Mouse (Mus musculus) forebrain, embryonic 15.5 days (tissue): Measurements from ENCODE around the gene Car1. TPM values are rescaled to one million over a fixed set of nuclear protein-coding genes. Genes with fewer than 3 reads are reported as not detected.
A peak's percentile ranks its signal among the peaks of the same experiment; 100 is the strongest.
"Not testable (repeated sequence)": the region's sequence is repeated elsewhere in the genome, so short reads cannot be mapped to it uniquely, and the experiment has no call there.

Experiments
- ATAC-seq: fragments of 200-750 bp; cut with Nextera tagmentation; replicated peaks from 2 replicates; pipeline ENCODE4 v1.8.0; 2017; ENCODE audit warnings: mild to moderate bottlenecking, moderate TSS enrichment, moderate library complexity
- H3K27ac ChIP-seq: fragments of 300-500 bp; sonication (generic); replicated peaks from 2 replicates; pipeline ENCODE4 v1.5.1; 2015; ENCODE audit warnings: mild to moderate bottlenecking, inconsistent platforms
- H3K27me3 ChIP-seq: fragments of 300-500 bp; sonication (generic); 2 replicates; pipeline ENCODE4 v1.6.1; 2015; ENCODE audit warnings: inconsistent platforms
- H3K36me3 ChIP-seq: fragments of 300-500 bp; sonication (generic); 2 replicates; pipeline ENCODE4 v1.6.1; 2015; ENCODE audit warnings: mild to moderate bottlenecking, inconsistent platforms
- H3K4me1 ChIP-seq: fragments of 300-500 bp; sonication (generic); 2 replicates; pipeline ENCODE4 v1.6.1; 2015; ENCODE audit warnings: inconsistent platforms
- H3K4me2 ChIP-seq: fragments of 300-500 bp; sonication (generic); replicated peaks from 2 replicates; pipeline ENCODE4 v1.6.1; 2015; ENCODE audit warnings: mild to moderate bottlenecking, inconsistent platforms
- H3K4me3 ChIP-seq: fragments of 300-500 bp; sonication (generic); 2 replicates; pipeline ENCODE4 v1.5.1; 2015; ENCODE audit warnings: mild to moderate bottlenecking, inconsistent platforms
- H3K9ac ChIP-seq: fragments of 300-500 bp; sonication (generic); replicated peaks from 2 replicates; pipeline ENCODE4 v1.6.1; 2015; ENCODE audit warnings: mild to moderate bottlenecking, inconsistent platforms
- H3K9me3 ChIP-seq: fragments of 300-500 bp; sonication (generic); 2 replicates; pipeline ENCODE4 v1.6.1; 2016; ENCODE audit warnings: inconsistent platforms
- WGBS: fragments of 180-500 bp; shearing (Covaris S2); methylation state at CpG from one replicate; pipeline ENCODE4 v1.1.7; 2015; ENCODE audit warnings: mixed read lengths; 5-methylcytosine and 5-hydroxymethylcytosine counted together
- polyA plus RNA-seq: library from polyadenylated mRNA; unstranded; fragments of >200 nt; fragmentation: Nextera tagmentation; extraction: Ambion mirVana; gene quantifications from 2 replicates; pipeline ENCODE4 v1.2.1, GENCODE M21; 2015

The Car1 gene
- polyA plus RNA-seq: not detected in 2 replicates

DNA sequence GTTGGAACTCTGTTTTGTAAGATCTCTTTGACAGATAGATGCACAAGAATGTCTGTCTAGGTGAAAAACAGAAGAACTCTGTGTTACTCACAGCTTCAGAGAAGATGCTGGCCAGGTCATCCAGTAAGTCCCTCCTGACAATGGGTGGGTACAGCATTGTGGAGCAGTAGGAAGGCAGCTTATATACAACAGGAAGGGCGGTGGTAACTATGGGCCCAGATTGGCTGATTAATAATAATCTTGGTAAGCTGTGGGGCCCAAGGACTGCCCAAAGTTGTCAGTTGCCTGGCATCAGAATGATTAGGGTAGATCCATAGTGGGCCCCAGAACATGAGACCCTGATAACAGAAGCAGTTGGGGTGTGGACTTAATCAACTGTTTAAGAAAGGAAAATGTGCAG is at the start of gene Car1:
Car1 (minus strand) TSS at position 158 of the 400 bp plus-strand sequence.
- Histone ChIP-seq H3K9ac (no peak within 1 kb of the TSS), H3K4me1 (no peaks in the 10 kb centered on the region), H3K4me2 (no peak within 1 kb of the TSS), H3K9me3 (no peaks in the 10 kb centered on the region), H3K27me3 (no peaks in the 10 kb centered on the region), H3K27ac (no peak within 1 kb of the TSS), H3K36me3 (no peaks in the 10 kb centered on the region), H3K4me3 (no peak within 1 kb of the TSS)
- 95% methylated on average over 1 of the region's 1 CpGs for WGBS
- no peak for ATAC-seq

DNA sequence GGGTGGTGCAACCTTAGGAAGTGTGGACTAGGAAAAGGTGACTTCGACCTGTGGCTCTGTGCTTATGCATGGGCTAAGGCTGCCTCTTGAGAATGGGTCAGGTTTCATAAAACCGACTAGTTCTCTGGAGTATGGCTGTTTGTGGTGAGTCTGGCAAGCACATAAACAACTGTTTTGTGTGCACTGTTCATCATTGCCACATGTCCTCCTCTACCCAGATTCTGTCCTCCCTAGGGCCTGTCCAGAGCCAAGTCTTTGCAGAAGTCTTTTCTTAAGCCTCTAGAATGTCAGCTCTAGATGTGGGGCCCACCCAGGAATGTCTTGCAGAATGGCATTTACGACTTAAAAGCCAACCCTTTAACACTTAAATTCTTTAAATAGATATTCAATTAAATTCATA is 49.7 kb upstream of the Car1 start:
- Histone ChIP-seq H3K4me1 (peaks cover 7% of the 10 kb centered on the region), H3K9me3 (no peaks in the 10 kb centered on the region), H3K27me3 (no peaks in the 10 kb centered on the region), H3K27ac (no peak overlapping the region), H3K36me3 (no peaks in the 10 kb centered on the region), H3K9ac (no peak overlapping the region), H3K4me2 (no peak overlapping the region), H3K4me3 (no peak overlapping the region)
- ATAC-seq: no peak
- 87% methylated on average over 3 of the region's 3 CpGs for WGBS

DNA sequence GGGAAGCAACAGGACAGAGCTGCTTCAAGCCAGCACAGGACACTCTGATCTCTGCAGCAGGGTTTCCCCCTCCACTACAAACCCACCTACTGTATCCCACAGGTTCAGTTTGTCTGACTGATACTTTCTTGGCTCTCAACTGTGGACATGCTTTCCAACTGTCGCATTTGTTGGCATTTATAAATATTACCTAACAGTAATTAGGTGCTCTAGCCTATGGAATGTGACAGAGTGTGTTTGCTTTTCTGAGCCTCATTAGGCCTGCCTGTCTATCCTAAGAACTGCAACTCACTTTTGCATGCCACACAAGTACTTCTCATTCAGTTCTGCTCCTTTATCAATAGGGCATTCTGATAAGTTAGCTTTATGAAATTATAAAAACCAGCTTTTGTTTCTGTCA is 46.3 kb upstream of the Car1 start:
- H3K27ac ChIP-seq: no peak overlapping the region
- ATAC-seq: peak; percentile 72; the same call in 1 of the 2 replicates

DNA sequence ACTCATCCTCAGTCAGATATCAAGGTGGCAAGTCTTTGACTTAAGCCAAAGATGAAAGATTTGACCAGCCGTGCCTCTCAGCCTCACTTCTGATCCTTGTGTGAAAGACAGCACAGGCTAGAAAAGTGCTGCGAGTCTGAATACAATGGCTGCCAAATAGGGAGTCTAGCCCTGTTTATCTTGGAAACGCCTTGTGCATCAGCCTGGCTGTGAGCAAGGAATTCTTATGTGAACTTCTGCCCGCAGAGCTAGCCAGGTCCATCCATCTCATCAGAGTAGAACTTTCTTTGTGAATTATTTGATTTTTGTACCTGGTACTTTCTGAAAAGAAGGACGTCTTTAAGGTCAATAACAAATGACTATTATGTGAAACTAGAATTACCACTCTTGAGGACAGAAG is 45.8 kb upstream of the Car1 start:
- no peak overlapping the region for H3K9ac ChIP-seq
- no peaks in the 10 kb centered on the region for H3K4me1 ChIP-seq
- H3K4me3 ChIP-seq: no peak overlapping the region
- no peaks in the 10 kb centered on the region for H3K27me3 ChIP-seq
- 68% methylated on average over 5 of the region's 5 CpGs for WGBS
- no peaks in the 10 kb centered on the region for H3K9me3 ChIP-seq
- H3K36me3 ChIP-seq: no peaks in the 10 kb centered on the region
- no peak for ATAC-seq
- H3K27ac ChIP-seq: no peak overlapping the region
- H3K4me2 ChIP-seq: no peak overlapping the region

More for the DNA sequence above, 46.3 kb upstream of the Car1 start:
- no peak overlapping the region for H3K9ac ChIP-seq
- no peaks in the 10 kb centered on the region for H3K36me3 ChIP-seq
- H3K4me1 ChIP-seq: no peaks in the 10 kb centered on the region
- no peaks in the 10 kb centered on the region for H3K27me3 ChIP-seq
- 49% methylated on average over 1 of the region's 1 CpGs for WGBS
- no peak overlapping the region for H3K4me3 ChIP-seq
- H3K9me3 ChIP-seq: no peaks in the 10 kb centered on the region
- H3K4me2 ChIP-seq: no peak overlapping the region

DNA sequence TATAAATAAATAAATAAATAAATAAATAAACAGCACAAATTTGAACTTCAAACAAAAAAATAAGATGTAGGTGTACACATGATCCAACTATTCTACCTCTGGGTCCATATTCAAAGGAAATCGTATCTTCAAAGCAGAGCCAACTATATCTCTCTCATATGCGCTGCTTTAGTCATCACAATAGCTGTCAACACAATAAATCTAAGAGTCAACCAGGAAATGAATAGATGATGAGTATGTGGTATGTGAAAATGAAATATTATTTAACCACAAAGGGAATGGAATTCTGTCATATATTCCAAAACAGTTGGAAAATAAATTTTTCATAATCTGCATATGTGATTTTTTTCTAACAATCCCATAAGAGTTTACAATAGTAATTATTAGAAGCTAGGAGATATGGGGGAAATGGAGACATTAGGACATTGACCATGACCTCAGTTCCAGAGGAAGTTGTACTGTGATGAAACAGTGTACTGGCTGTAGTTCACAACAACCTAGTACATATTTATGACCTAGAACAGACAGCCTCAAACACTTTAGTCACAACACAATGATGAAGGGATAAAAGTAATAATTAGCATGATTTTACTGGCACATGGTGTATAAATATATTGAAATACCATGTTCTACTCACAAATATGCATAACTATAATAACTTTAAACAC is 40.6 kb upstream of the Car1 start:
- H3K36me3 ChIP-seq: no peaks in the 10 kb centered on the region
- no peaks in the 10 kb centered on the region for H3K27me3 ChIP-seq
- no peak overlapping the region for H3K4me2 ChIP-seq
- no peak overlapping the region for H3K4me3 ChIP-seq
- WGBS: 92% methylated on average over 2 of the region's 2 CpGs
- no peak for ATAC-seq
- H3K4me1 ChIP-seq: no peaks in the 10 kb centered on the region
- no peak overlapping the region for H3K9ac ChIP-seq
- no peaks in the 10 kb centered on the region for H3K9me3 ChIP-seq
- no peak overlapping the region for H3K27ac ChIP-seq

DNA sequence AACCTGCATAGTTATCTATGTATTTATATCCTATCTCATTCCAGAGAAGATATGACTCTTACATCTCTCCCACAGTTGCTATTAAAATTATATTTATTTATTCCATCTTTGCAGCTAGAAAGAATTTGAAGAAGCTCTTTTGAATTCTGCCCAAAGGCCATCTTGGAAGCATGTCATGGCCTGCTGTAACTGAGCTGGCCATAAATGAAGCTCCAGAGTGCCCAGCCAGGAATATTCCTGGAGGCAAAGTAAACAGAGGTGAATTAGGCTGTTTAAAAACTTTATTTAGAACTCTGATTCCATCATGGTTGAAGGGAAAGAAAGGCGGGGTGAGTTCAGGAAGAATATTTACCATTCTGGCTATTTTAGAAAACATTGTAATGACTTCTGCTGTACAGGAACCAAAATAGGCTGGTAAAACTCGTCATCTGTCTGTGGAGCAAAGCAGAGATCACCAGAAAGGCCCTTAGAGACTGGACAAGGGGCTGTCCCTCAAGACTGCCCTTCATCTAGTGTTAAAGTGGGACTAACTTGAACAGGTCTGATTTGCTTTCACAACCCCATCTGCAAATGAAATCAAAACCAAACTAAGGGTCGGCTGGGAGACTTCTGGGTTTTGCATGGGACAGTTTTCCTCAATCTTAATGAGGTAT is 31.4 kb upstream of the Car1 start:
- H3K9me3 ChIP-seq: no peaks in the 10 kb centered on the region
- no peaks in the 10 kb centered on the region for H3K27me3 ChIP-seq
- H3K4me1 ChIP-seq: no peaks in the 10 kb centered on the region
- H3K36me3 ChIP-seq: no peaks in the 10 kb centered on the region
- H3K4me3 ChIP-seq: no peak overlapping the region
- no peak for ATAC-seq
- WGBS: 80% methylated on average over 3 of the region's 3 CpGs
- no peak overlapping the region for H3K4me2 ChIP-seq
- H3K27ac ChIP-seq: no peak overlapping the region
- no peak overlapping the region for H3K9ac ChIP-seq

DNA sequence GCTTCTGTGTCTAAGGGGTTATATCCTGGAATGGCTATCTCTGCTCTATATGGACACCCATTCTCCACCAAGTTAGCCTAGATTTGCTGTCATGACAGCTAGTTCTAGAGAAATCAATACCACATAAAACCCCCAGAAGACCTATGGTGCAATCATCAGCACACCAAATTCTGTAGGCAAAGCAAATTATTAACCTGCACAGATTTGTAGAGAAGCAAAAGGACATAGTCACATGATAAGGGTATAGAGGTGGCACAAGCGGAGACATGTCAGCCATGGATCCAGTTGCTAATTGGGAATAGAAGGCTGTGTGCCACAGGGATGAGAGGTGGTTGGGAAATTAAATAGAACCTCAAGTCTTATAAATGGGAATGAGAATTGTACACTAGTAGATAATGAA is 30.8 kb upstream of the Car1 start:
- 90% methylated on average over 1 of the region's 1 CpGs for WGBS
- Histone ChIP-seq H3K4me1 (no peaks in the 10 kb centered on the region), H3K27ac (no peak overlapping the region), H3K9me3 (no peaks in the 10 kb centered on the region), H3K4me2 (no peak overlapping the region), H3K9ac (no peak overlapping the region), H3K36me3 (no peaks in the 10 kb centered on the region), H3K27me3 (no peaks in the 10 kb centered on the region), H3K4me3 (no peak overlapping the region)
- no peak for ATAC-seq

DNA sequence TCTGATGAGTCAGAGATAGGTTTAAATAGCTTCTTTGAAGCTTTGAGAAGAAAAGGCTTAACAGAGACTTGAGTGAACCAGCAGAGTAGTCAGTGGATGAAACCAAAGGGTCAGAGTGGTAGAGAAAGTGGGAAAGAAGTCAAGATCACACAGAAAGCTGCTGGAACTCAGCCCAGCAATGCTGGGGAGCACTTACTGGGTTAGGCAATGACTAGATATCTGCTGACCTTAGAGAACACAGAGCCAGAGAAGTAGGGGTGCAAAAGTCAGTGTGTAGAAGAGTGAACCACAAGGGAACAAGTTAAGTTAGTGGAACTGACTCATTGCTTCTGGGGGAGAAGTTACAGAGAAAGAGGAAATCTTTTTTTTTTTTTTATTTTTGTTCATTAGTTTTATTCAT is 24.6 kb upstream of the Car1 start:
- no peaks in the 10 kb centered on the region for H3K4me1 ChIP-seq
- H3K4me3 ChIP-seq: no peak overlapping the region
- H3K4me2 ChIP-seq: no peak overlapping the region
- no peaks in the 10 kb centered on the region for H3K9me3 ChIP-seq
- H3K27ac ChIP-seq: no peak overlapping the region
- no peaks in the 10 kb centered on the region for H3K27me3 ChIP-seq
- no peak overlapping the region for H3K9ac ChIP-seq
- H3K36me3 ChIP-seq: no peaks in the 10 kb centered on the region
- no peak for ATAC-seq

DNA sequence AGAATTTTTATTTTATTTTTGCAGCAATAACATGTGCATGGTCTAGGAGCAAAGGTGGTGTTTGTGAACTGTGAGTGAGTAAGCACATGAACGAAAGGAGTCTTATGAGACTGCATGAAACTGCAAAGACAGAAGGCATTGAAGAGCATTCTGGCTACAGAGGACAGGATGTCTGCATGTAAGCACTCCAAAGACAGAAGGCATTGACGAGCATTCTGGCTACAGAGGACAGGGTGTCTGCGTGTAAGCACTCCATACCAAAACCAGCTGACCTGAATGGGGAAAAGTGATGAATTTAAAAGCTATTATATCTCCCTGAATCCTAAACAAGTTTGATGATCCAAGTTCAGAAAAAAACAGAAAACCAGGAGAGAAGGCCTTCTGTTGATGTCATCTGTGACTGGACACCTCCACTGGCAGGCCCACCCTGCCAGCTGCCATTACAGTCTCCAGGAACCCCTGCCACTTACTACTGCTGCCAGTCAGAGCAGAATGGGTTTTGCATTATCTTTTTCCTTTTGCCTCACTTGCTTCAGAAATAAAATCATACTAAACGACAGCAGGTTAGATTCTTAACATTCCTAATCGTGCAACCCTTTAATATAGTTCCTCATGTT is 23.2 kb upstream of the Car1 start:
- no peak overlapping the region for H3K4me3 ChIP-seq
- H3K9ac ChIP-seq: no peak overlapping the region
- 82% methylated on average over 5 of the region's 5 CpGs for WGBS

DNA sequence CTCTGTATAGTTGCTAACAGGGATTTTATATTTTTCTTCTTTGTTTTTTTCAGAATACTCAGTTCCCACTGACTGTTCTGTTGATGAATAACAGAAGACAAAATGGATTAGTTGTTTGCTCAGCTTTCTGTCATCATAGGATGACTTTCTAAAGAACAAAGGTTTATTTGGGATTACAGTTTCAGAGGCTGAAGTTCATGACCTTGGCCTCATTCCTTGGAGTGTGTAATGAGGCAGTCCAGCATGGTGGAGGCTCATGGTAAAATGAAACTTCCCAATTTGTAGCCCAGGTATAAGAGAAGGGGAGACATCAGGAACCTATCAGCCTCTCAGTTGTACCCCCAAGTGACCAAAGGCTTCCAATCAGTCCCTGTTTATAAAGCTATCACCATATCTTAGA is 20.7 kb upstream of the Car1 start:
- H3K27ac ChIP-seq: no peak overlapping the region
- ATAC-seq: no peak

More for the DNA sequence above, 23.2 kb upstream of the Car1 start:
- no peak for ATAC-seq
- Histone ChIP-seq H3K4me2 (no peak overlapping the region), H3K27me3 (no peaks in the 10 kb centered on the region), H3K27ac (no peak overlapping the region), H3K4me1 (no peaks in the 10 kb centered on the region), H3K36me3 (no peaks in the 10 kb centered on the region), H3K9me3 (no peaks in the 10 kb centered on the region)

DNA sequence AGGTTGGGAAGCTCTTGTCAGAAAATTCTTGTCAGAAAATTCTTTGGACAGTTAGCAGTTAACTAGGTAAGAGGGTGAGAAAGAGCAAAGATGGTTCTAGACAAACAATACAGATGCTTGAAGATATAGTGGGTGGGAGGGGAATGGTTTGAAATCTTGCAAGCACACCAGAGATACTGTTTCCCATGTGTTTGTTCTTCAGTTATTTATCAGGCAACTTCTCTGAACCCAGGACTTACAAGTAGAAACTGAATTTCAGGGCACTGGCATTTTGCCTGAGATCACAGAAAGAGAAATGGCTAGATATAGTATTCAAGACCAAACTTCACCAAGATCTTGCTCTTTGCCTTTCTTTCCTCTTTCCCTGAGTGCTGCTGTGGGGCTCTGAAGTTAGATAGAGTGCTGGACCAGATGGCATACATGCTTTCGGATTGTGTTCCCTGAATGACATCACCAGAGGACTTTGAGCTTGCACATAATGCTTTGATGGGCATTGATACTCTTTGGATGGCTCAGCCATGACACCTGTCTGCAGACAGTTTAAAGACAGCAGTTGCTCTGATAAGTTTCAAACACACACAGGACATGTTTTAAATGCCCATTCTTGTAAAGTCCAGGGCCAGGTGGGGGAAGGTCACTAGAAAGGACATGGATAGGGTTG is 11.8 kb upstream of the Car1 start:
- Histone ChIP-seq H3K4me1 (no peaks in the 10 kb centered on the region), H3K27ac (no peak overlapping the region), H3K4me2 (no peak overlapping the region), H3K4me3 (no peak overlapping the region), H3K9me3 (no peaks in the 10 kb centered on the region), H3K36me3 (no peaks in the 10 kb centered on the region), H3K9ac (no peak overlapping the region), H3K27me3 (no peaks in the 10 kb centered on the region)
- ATAC-seq: no peak
- WGBS: 78% methylated on average over 1 of the region's 1 CpGs

More for the DNA sequence above, 20.7 kb upstream of the Car1 start:
- no peak overlapping the region for H3K4me2 ChIP-seq
- no peak overlapping the region for H3K4me3 ChIP-seq
- no peaks in the 10 kb centered on the region for H3K9me3 ChIP-seq
- no peaks in the 10 kb centered on the region for H3K4me1 ChIP-seq
- no peaks in the 10 kb centered on the region for H3K27me3 ChIP-seq
- no peaks in the 10 kb centered on the region for H3K36me3 ChIP-seq
- H3K9ac ChIP-seq: no peak overlapping the region

DNA sequence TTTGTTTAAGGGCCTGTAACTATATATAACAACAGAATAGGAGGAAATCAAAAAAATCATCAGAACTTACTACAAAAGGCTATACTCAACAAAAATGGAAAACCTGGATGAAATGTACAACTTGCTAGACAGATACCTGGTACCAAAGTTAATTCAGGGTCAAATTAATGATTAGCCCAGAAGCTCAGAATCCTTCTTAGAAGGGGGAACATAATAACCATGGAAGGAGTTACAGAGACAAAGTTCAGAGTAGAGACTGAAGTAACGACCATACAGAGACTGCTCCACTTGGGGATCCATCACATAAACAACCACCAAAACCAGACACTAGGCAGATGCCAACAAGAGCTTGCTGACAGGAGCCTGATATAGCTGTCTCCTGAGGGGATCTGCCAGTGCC is 7.2 kb upstream of the Car1 start:
- WGBS: 90% methylated on average over 1 of the region's 1 CpGs
- not testable (repeated sequence) for H3K4me2 ChIP-seq, H3K9ac ChIP-seq, H3K27me3 ChIP-seq, H3K9me3 ChIP-seq, H3K4me1 ChIP-seq, H3K4me3 ChIP-seq, ATAC-seq, H3K36me3 ChIP-seq, H3K27ac ChIP-seq
